Mouse (Mus musculus) lung, adult 2 months (tissue): ENCODE results near the gene Mkln1.

Experiments
- CTCF ChIP-seq: fragments of 200-500 bp; IDR thresholded peaks from 2 replicates; pipeline ENCODE4 v1.5.1; 2011; ENCODE audit warnings: mild to moderate bottlenecking, low read length, control low read depth; ENCODE audit not compliant: insufficient read depth
- POLR2A ChIP-seq: fragments of 200-500 bp; IDR thresholded peaks from 2 replicates; pipeline ENCODE4 v1.6.1; 2011; ENCODE audit warnings: low read depth, mild to moderate bottlenecking, control low read depth, low read length, borderline replicate concordance; ENCODE audit errors: extremely low read depth

DNA sequence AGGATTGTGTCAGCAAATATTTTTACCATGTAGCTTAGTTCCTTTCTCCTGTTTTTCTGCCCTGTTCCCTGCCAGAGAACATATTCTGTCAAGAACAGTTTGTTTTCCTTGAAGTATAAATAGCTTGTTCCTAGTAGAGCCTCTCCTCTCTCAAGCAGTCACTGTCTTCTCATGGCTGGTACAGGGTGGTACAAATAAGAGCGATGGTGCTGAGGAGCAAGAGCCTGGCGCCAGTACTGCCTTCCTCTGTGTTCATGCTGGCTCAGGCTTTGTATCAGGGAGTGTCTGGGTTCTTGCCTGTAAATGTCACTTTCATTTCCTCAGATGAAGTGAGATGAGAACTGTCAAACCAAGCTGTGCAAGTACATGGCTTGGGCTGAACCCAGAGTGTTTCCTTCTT lies 104.1 kb downstream of the Mkln1 start:
- TF ChIP-seq CTCF (no peak), POLR2A (no peak)
